Mouse (Mus musculus) embryonic facial prominence, embryonic 10.5 days (tissue): ENCODE measurements at regions not wholly inside any gene's neighbourhood (a gene's known extent, or its start where the extent isn't known, plus 50 kb on each side); places are given as distances from the start of the nearest gene placed in this dataset.

Experiments
- DNase-seq: peaks from one replicate; pipeline ENCODE4 v3.0.0-alpha.2; 2017; ENCODE audit warnings: low spot score
- H3K27ac ChIP-seq: fragments of 300-500 bp; sonication (generic); replicated peaks from 2 replicates; pipeline ENCODE4 v1.5.1; 2016; ENCODE audit warnings: mild to moderate bottlenecking
- H3K27me3 ChIP-seq: fragments of 300-500 bp; sonication (generic); replicated peaks from 2 replicates; pipeline ENCODE4 v1.6.1; 2016; ENCODE audit warnings: low read depth, mild to moderate bottlenecking; ENCODE audit not compliant: poor library complexity, severe bottlenecking
- H3K36me3 ChIP-seq: fragments of 300-500 bp; sonication (generic); replicated peaks from 2 replicates; pipeline ENCODE4 v1.6.1; 2016; ENCODE audit warnings: mild to moderate bottlenecking, moderate library complexity
- H3K4me1 ChIP-seq: fragments of 300-500 bp; sonication (generic); 2 replicates; pipeline ENCODE4 v1.6.1; 2016
- H3K4me3 ChIP-seq: fragments of 300-500 bp; sonication (generic); 2 replicates; pipeline ENCODE4 v1.5.1; 2016; ENCODE audit warnings: mild to moderate bottlenecking, moderate library complexity
- H3K9me3 ChIP-seq: fragments of 300-500 bp; sonication (generic); 2 replicates; pipeline ENCODE4 v1.6.1; 2016; ENCODE audit warnings: mild to moderate bottlenecking
- WGBS: fragments of 180-500 bp; shearing (Covaris S2); methylation state at CpG from one replicate; pipeline ENCODE4 v1.1.7; 2016; 5-methylcytosine and 5-hydroxymethylcytosine counted together

GRCm38 (mm10) chr7:72615232-72615631 lies 308.8 kb upstream of the Mctp2 start:
- 82% methylated on average over 4 of the region's 4 CpGs for WGBS
- Histone ChIP-seq H3K4me3 (no peak overlapping the region), H3K27me3 (no peaks in the 10 kb centered on the region), H3K4me1 (no peaks in the 10 kb centered on the region), H3K36me3 (no peaks in the 10 kb centered on the region), H3K27ac (no peak overlapping the region), H3K9me3 (no peaks in the 10 kb centered on the region)
- no peak for DNase-seq

- Histone ChIP-seq H3K27me3 (no peaks in the 10 kb centered on the region), H3K4me3 (no peak overlapping the region), H3K36me3 (no peaks in the 10 kb centered on the region), H3K9me3 (0 out of 2 replicates have a peak, but pooled peaks cover 8% of the 10 kb centered on the region), H3K4me1 (no peaks in the 10 kb centered on the region), H3K27ac (no peak overlapping the region)
- DNase-seq = no peak
- 63% methylated on average over 4 of the region's 4 CpGs for WGBS
Observed at GRCm38 (mm10) chr7:72627369-72627768, 321.0 kb upstream of the Mctp2 start.

- Histone ChIP-seq H3K4me3 (no peak overlapping the region), H3K36me3 (no peaks in the 10 kb centered on the region), H3K27me3 (no peaks in the 10 kb centered on the region), H3K27ac (no peak overlapping the region), H3K4me1 (no peaks in the 10 kb centered on the region), H3K9me3 (no peaks in the 10 kb centered on the region)
- 73% methylated on average over 2 of the region's 2 CpGs for WGBS
- DNase-seq = no peak
Observed at GRCm38 (mm10) chr7:72639566-72639965, 333.2 kb upstream of the Mctp2 start.

GRCm38 (mm10) chr7:72675018-72675417 lies 368.6 kb upstream of the Mctp2 start:
- WGBS = 80% methylated on average over 6 of the region's 6 CpGs
- DNase-seq = no peak
- H3K4me1 ChIP-seq = no peaks in the 10 kb centered on the region
- H3K9me3 ChIP-seq = no peaks in the 10 kb centered on the region
- H3K27ac ChIP-seq = no peak overlapping the region
- H3K4me3 ChIP-seq = no peak overlapping the region
- no peaks in the 10 kb centered on the region for H3K36me3 ChIP-seq
- no peaks in the 10 kb centered on the region for H3K27me3 ChIP-seq

- Histone ChIP-seq H3K36me3 (no peaks in the 10 kb centered on the region), H3K27me3 (no peaks in the 10 kb centered on the region), H3K27ac (no peak overlapping the region), H3K9me3 (no peaks in the 10 kb centered on the region), H3K4me1 (peaks cover 10% of the 10 kb centered on the region), H3K4me3 (no peak overlapping the region)
- 56% methylated on average over 2 of the region's 2 CpGs for WGBS
- peak; percentile 14 for DNase-seq
Observed at GRCm38 (mm10) chr7:72685803-72686202, 379.4 kb upstream of the Mctp2 start.

- no peak for DNase-seq
- no peaks in the 10 kb centered on the region for H3K36me3 ChIP-seq
- WGBS = 71% methylated on average over 4 of the region's 4 CpGs
Observed at GRCm38 (mm10) chr7:72687356-72687755, 380.9 kb upstream of the Mctp2 start.

GRCm38 (mm10) chr7:72691396-72691795 lies 385.0 kb upstream of the Mctp2 start:
- H3K4me1 ChIP-seq = 0 out of 2 replicates have a peak, but pooled peaks cover 2% of the 10 kb centered on the region
- H3K36me3 ChIP-seq = no peaks in the 10 kb centered on the region
- no peaks in the 10 kb centered on the region for H3K9me3 ChIP-seq
- no peak overlapping the region for H3K4me3 ChIP-seq
- DNase-seq = no peak
- no peak overlapping the region for H3K27ac ChIP-seq
- no peaks in the 10 kb centered on the region for H3K27me3 ChIP-seq
- WGBS = 82% methylated on average over 3 of the region's 3 CpGs

More at GRCm38 (mm10) chr7:72687356-72687755, 380.9 kb upstream of the Mctp2 start:
- Histone ChIP-seq H3K4me3 (no peak overlapping the region), H3K4me1 (peaks cover 10% of the 10 kb centered on the region), H3K27ac (no peak overlapping the region), H3K9me3 (no peaks in the 10 kb centered on the region), H3K27me3 (no peaks in the 10 kb centered on the region)

GRCm38 (mm10) chr7:72691859-72692258 lies 385.5 kb upstream of the Mctp2 start:
- no peaks in the 10 kb centered on the region for H3K4me1 ChIP-seq
- H3K36me3 ChIP-seq = no peaks in the 10 kb centered on the region
- H3K9me3 ChIP-seq = no peaks in the 10 kb centered on the region
- H3K27ac ChIP-seq = no peak overlapping the region
- H3K4me3 ChIP-seq = no peak overlapping the region
- DNase-seq = no peak
- H3K27me3 ChIP-seq = no peaks in the 10 kb centered on the region
- 84% methylated on average over 9 of the region's 9 CpGs for WGBS

- no peak for DNase-seq
- Histone ChIP-seq H3K4me3 (no peak overlapping the region), H3K4me1 (no peaks in the 10 kb centered on the region), H3K9me3 (no peaks in the 10 kb centered on the region), H3K27me3 (no peaks in the 10 kb centered on the region), H3K36me3 (no peaks in the 10 kb centered on the region), H3K27ac (no peak overlapping the region)
- 87% methylated on average over 3 of the region's 3 CpGs for WGBS
Observed at GRCm38 (mm10) chr7:72696736-72697135, 390.3 kb upstream of the Mctp2 start.

- whole genome bisulfite sequencing = 72% methylated on average over 5 of the region's 5 CpGs
- peak; percentile 16 for DNase-seq
- Histone ChIP-seq H3K4me3 (no peak overlapping the region), H3K27ac (no peak overlapping the region), H3K9me3 (no peaks in the 10 kb centered on the region), H3K36me3 (no peaks in the 10 kb centered on the region), H3K27me3 (no peaks in the 10 kb centered on the region), H3K4me1 (no peaks in the 10 kb centered on the region)
Observed at GRCm38 (mm10) chr7:72703652-72704341, 397.4 kb upstream of the Mctp2 start.

GRCm38 (mm10) chr7:72711193-72712131 lies 405.1 kb upstream of the Mctp2 start:
- H3K36me3 ChIP-seq = no peaks in the 10 kb centered on the region
- H3K9me3 ChIP-seq = no peaks in the 10 kb centered on the region
- WGBS = 61% methylated on average over 8 of the region's 8 CpGs
- H3K4me1 ChIP-seq = peaks cover 17% of the 10 kb centered on the region
- H3K27ac ChIP-seq = peak overlapping the region; percentile 55; the same call in 1 of the 2 replicates
- peak; percentile 53 for DNase-seq
- H3K27me3 ChIP-seq = no peaks in the 10 kb centered on the region
- no peak overlapping the region for H3K4me3 ChIP-seq

GRCm38 (mm10) chr7:72715401-72715800 lies 409.0 kb upstream of the Mctp2 start:
- Histone ChIP-seq H3K9me3 (no peaks in the 10 kb centered on the region), H3K36me3 (no peaks in the 10 kb centered on the region), H3K4me3 (no peak overlapping the region), H3K27ac (no peak overlapping the region), H3K27me3 (no peaks in the 10 kb centered on the region), H3K4me1 (peaks cover 17% of the 10 kb centered on the region)
- DNase-seq = no peak
- 54% methylated on average over 5 of the region's 5 CpGs for WGBS

- Histone ChIP-seq H3K4me3 (no peak overlapping the region), H3K4me1 (peaks cover 15% of the 10 kb centered on the region), H3K9me3 (no peaks in the 10 kb centered on the region), H3K36me3 (no peaks in the 10 kb centered on the region), H3K27me3 (no peaks in the 10 kb centered on the region), H3K27ac (no peak overlapping the region)
- WGBS = 47% methylated on average over 1 of the region's 1 CpGs
- no peak for DNase-seq
Observed at GRCm38 (mm10) chr7:72716051-72716450, 409.6 kb upstream of the Mctp2 start.
